Mouse (Mus musculus) left cerebral cortex, adult 8-10 months (tissue): ENCODE data around the gene Neurog1. TPM values are rescaled to one million over a fixed set of nuclear protein-coding genes. Genes with fewer than 3 reads are reported as not detected.
A peak's percentile ranks its signal among the peaks of the same experiment; 100 is the strongest.

Source experiments
- DNase-seq, 2 experiments: peaks; one replicate each; pipeline ENCODE4 v3.0.0; 2022; ENCODE audit warnings: low spot score in 2 of 2
- total RNA-seq, 4 experiments: library from RNA; stranded (reverse); gene quantifications; 2 replicates each; pipeline ENCODE4 v1.2.4; 2022

Neurog1 gene
- total RNA-seq = not detected

- DNase-seq = peak in 1 of 2 experiments; percentile 39
Observed at GRCm38 (mm10) chr13:56251924-56252619, at the start of gene Neurog1. Gene Neurog1 (minus strand): TSS chr13:56252163.

GRCm38 (mm10) chr13:56299336-56299735, 47.4 kb upstream of the Neurog1 start:
- no peak for DNase-seq

- no peak for DNase-seq
Observed at GRCm38 (mm10) chr13:56296659-56297020, 44.7 kb upstream of the Neurog1 start.

- DNase-seq = peak; percentile 33 to 61
Observed at GRCm38 (mm10) chr13:56295943-56296658, 44.1 kb upstream of the Neurog1 start, which contains the start of gene Cxcl14. Gene Cxcl14 (minus strand): TSS chr13:56296551.

GRCm38 (mm10) chr13:56295586-56295942, 43.6 kb upstream of the Neurog1 start:
- no peak for DNase-seq

- DNase-seq = peak in 1 of 2 experiments; percentile 44
Observed at GRCm38 (mm10) chr13:56294908-56295307, 42.9 kb upstream of the Neurog1 start.

GRCm38 (mm10) chr13:56289998-56290397, 38.0 kb upstream of the Neurog1 start:
- no peak for DNase-seq

GRCm38 (mm10) chr13:56289261-56289660, 37.3 kb upstream of the Neurog1 start:
- DNase-seq = no peak

GRCm38 (mm10) chr13:56288601-56289000, 36.6 kb upstream of the Neurog1 start:
- DNase-seq = no peak

- DNase-seq = no peak
Observed at GRCm38 (mm10) chr13:56287091-56287490, 35.1 kb upstream of the Neurog1 start.

GRCm38 (mm10) chr13:56283321-56283720, 31.4 kb upstream of the Neurog1 start:
- DNase-seq = no peak

GRCm38 (mm10) chr13:56280356-56280755, 28.4 kb upstream of the Neurog1 start:
- DNase-seq = no peak

- peak; percentile 40 to 87 for DNase-seq
Observed at GRCm38 (mm10) chr13:56279439-56279838, 27.5 kb upstream of the Neurog1 start.

GRCm38 (mm10) chr13:56275171-56275570, 23.2 kb upstream of the Neurog1 start:
- no peak for DNase-seq

- peak in 1 of 2 experiments; percentile 49 for DNase-seq
Observed at GRCm38 (mm10) chr13:56270124-56270523, 18.2 kb upstream of the Neurog1 start.

- no peak for DNase-seq
Observed at GRCm38 (mm10) chr13:56267396-56267795, 15.4 kb upstream of the Neurog1 start.

- DNase-seq = no peak
Observed at GRCm38 (mm10) chr13:56266435-56266834, 14.5 kb upstream of the Neurog1 start.

GRCm38 (mm10) chr13:56265661-56266060, 13.7 kb upstream of the Neurog1 start:
- DNase-seq = peak in 1 of 2 experiments; percentile 79

GRCm38 (mm10) chr13:56262269-56262668, 10.3 kb upstream of the Neurog1 start:
- DNase-seq = no peak

GRCm38 (mm10) chr13:56260344-56260780, 8.4 kb upstream of the Neurog1 start:
- no peak for DNase-seq

GRCm38 (mm10) chr13:56259926-56260250, 7.9 kb upstream of the Neurog1 start:
- no peak for DNase-seq

- no peak for DNase-seq
Observed at GRCm38 (mm10) chr13:56259021-56259925, 7.3 kb upstream of the Neurog1 start.
